Mouse (Mus musculus) lung, embryonic 14.5 days (tissue): Measurements from ENCODE around the gene Ubash3a. TPM values are rescaled to one million over a fixed set of nuclear protein-coding genes. Genes with fewer than 3 reads are reported as not detected.

Experiments used
- ATAC-seq: fragments of 200-750 bp; cut with Nextera tagmentation; 2 replicates; pipeline ENCODE4 v1.8.0; 2017; ENCODE audit warnings: mild to moderate bottlenecking, moderate TSS enrichment, moderate library complexity; ENCODE audit not compliant: insufficient read depth
- DNase-seq: peaks from one replicate; pipeline ENCODE4 v3.0.0-alpha.2; 2015
- H3K27ac ChIP-seq: fragments of 300-500 bp; sonication (generic); 2 replicates; pipeline ENCODE4 v1.5.1; 2014; ENCODE audit warnings: low read depth, mild to moderate bottlenecking, moderate library complexity
- H3K27me3 ChIP-seq: fragments of 300-500 bp; sonication (generic); 2 replicates; pipeline ENCODE4 v1.6.1; 2014; ENCODE audit warnings: low read length, control low read depth; ENCODE audit not compliant: insufficient read depth
- H3K36me3 ChIP-seq: fragments of 300-500 bp; sonication (generic); 2 replicates; pipeline ENCODE4 v1.6.1; 2014; ENCODE audit warnings: control low read depth; ENCODE audit not compliant: insufficient read depth
- H3K4me1 ChIP-seq: fragments of 300-500 bp; sonication (generic); 2 replicates; pipeline ENCODE4 v1.6.1; 2014; ENCODE audit warnings: antibody characterized with exemption, control low read depth; ENCODE audit not compliant: insufficient read depth
- H3K4me2 ChIP-seq: fragments of 300-500 bp; sonication (generic); 2 replicates; pipeline ENCODE4 v1.6.1; 2014; ENCODE audit warnings: mild to moderate bottlenecking
- H3K4me3 ChIP-seq: fragments of 300-500 bp; sonication (generic); 2 replicates; pipeline ENCODE4 v1.5.1; 2014; ENCODE audit warnings: low read depth, low read length
- H3K9ac ChIP-seq: fragments of 300-500 bp; sonication (generic); 2 replicates; pipeline ENCODE4 v1.6.1; 2014
- H3K9me3 ChIP-seq: fragments of 300-500 bp; sonication (generic); 2 replicates; pipeline ENCODE4 v1.6.1; 2016; ENCODE audit warnings: low read depth, low read length, control low read depth
- CTCF ChIP-seq: IDR thresholded peaks from 2 replicates; pipeline ENCODE4 v1.5.1; 2016; ENCODE audit warnings: antibody characterized with exemption, low read depth
- WGBS: fragments of 180-500 bp; shearing (Covaris S2); extraction: QIAGEN DNeasy Blood & Tissue Kit; methylation state at CpG from one replicate; pipeline ENCODE4 v1.1.7; 2014; 5-methylcytosine and 5-hydroxymethylcytosine counted together
- polyA plus RNA-seq: library from polyadenylated mRNA; unstranded; fragments of >200 nt; fragmentation: Nextera tagmentation; extraction: Ambion mirVana; gene quantifications from 2 replicates; pipeline ENCODE4 v1.2.1, GENCODE M21; 2014

Gene Ubash3a
- polyA plus RNA-seq, 1 experiment from 2014 or later, result 0.26 TPM

DNA sequence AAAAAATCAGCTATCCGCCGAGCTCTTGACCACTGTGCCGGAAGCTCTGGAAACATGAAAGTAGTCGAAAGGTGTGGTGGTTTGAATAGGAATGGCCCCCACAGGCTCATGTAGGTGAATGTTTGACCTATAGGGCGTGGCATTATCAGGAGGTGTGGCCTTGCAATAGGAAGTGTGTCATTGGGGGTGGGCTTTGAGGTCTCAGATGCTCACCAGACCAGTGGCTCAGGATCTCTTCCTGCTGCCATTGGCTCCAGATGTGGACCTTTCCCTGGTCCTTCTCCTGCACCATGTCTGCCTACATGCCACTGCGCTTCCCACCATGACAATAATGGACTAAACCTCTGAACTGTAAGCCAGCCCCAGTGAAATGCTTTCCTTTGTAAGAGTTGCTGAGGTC is 4.2 kb downstream of the Ubash3a start:
- no peak overlapping the region for H3K4me3 ChIP-seq
- no peaks in the 10 kb centered on the region for H3K36me3 ChIP-seq
- no peak overlapping the region for H3K4me2 ChIP-seq
- no peaks in the 10 kb centered on the region for H3K9me3 ChIP-seq
- H3K9ac ChIP-seq, result no peak overlapping the region
- no peak for ATAC-seq
- H3K27me3 ChIP-seq, result no peaks in the 10 kb centered on the region
- 84% methylated on average over 6 of the region's 6 CpGs for WGBS
- H3K4me1 ChIP-seq, result no peaks in the 10 kb centered on the region
- TF ChIP-seq CTCF, result no peak
- no peak for DNase-seq
- no peak overlapping the region for H3K27ac ChIP-seq

- Histone ChIP-seq H3K9ac (no peak overlapping the region), H3K4me2 (no peak overlapping the region), H3K27me3 (no peaks in the 10 kb centered on the region), H3K4me3 (no peak overlapping the region), H3K4me1 (no peaks in the 10 kb centered on the region), H3K36me3 (no peaks in the 10 kb centered on the region), H3K9me3 (no peaks in the 10 kb centered on the region), H3K27ac (no peak overlapping the region)
- DNase-seq (peak; percentile 22), ATAC-seq (no peak)
- 48% methylated on average over 5 of the region's 5 CpGs for WGBS
- TF ChIP-seq CTCF, result no peak
These were observed 8.6 kb downstream of the Ubash3a start for GRCm38 (mm10) chr17:31216068-31216955.

DNA sequence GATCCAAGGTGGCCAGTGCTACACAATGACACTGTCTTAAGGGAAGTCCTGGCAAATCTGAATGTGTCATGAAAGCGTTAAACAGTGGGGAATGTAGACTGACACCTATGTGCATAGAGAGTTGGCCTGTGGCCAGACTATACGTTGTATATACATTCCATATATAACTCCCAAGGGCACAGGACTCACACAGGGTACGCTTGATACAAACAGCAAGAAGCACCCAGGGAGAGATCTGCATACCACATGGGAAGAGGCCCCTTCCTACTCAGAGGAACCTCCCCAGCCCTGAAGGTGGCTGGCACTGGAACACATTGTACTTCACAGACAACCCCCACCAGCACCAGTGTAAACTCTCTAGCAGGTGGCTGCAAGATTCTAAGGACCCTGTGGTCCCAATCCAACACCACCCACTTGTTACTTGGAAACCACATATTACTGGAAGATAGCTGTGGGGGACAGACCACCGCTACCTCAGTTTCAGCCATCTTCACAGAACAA is 15.2 kb downstream of the Ubash3a start:
- DNase-seq (peak; percentile 60), ATAC-seq (peak; percentile 62; the same call in 1 of the 2 replicates)
- H3K4me2 ChIP-seq, result no peak overlapping the region
- peaks cover 11% of the 10 kb centered on the region; the same call in 1 of the 2 replicates for H3K4me1 ChIP-seq
- no peak for TF ChIP-seq CTCF
- H3K36me3 ChIP-seq, result no peaks in the 10 kb centered on the region
- H3K9ac ChIP-seq, result no peak overlapping the region
- no peak overlapping the region for H3K4me3 ChIP-seq
- H3K9me3 ChIP-seq, result no peaks in the 10 kb centered on the region
- H3K27ac ChIP-seq, result no peak overlapping the region
- WGBS, result 29% methylated on average over 4 of the region's 4 CpGs
- no peaks in the 10 kb centered on the region for H3K27me3 ChIP-seq

- no peak for ATAC-seq
- H3K9me3 ChIP-seq, result no peaks in the 10 kb centered on the region
- no peak overlapping the region for H3K4me3 ChIP-seq
- peak; percentile 44 for DNase-seq
- no peak overlapping the region for H3K27ac ChIP-seq
- H3K4me2 ChIP-seq, result no peak overlapping the region
- H3K27me3 ChIP-seq, result no peaks in the 10 kb centered on the region
- 57% methylated on average over 7 of the region's 7 CpGs for WGBS
- no peak overlapping the region for H3K9ac ChIP-seq
- peaks cover 11% of the 10 kb centered on the region; the same call in 1 of the 2 replicates for H3K4me1 ChIP-seq
- H3K36me3 ChIP-seq, result no peaks in the 10 kb centered on the region
- TF ChIP-seq CTCF, result no peak
These were observed 16.2 kb downstream of the Ubash3a start for GRCm38 (mm10) chr17:31223835-31224234.

DNA sequence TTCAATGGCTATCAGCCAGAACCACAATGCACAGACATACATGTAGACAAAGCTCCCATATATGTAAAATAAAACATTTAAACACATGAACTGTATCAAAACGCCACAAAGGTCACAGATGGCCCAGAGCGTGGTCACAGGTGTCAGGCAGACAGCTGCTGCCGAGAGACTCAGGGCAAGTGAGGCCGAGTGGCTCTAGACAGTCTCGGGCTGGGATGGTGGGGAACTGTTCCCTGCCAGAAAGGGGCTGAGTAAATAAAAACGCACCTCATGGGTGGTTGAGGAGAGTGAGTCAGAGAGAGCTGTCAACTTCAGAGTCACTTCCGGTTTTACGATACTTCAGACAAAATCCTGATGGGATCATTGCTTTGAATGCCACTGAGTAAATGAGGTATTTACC is 16.9 kb downstream of the Ubash3a start:
- no peak for TF ChIP-seq CTCF
- ATAC-seq, result no peak

GRCm38 (mm10) chr17:31226368-31226767 is 18.7 kb downstream of the Ubash3a start:
- Histone ChIP-seq H3K4me2 (no peak overlapping the region), H3K36me3 (no peaks in the 10 kb centered on the region), H3K4me1 (peaks cover 11% of the 10 kb centered on the region; the same call in 1 of the 2 replicates), H3K9ac (no peak overlapping the region), H3K27ac (no peak overlapping the region), H3K9me3 (no peaks in the 10 kb centered on the region), H3K4me3 (no peak overlapping the region), H3K27me3 (no peaks in the 10 kb centered on the region)
- 60% methylated on average over 3 of the region's 3 CpGs for WGBS
- TF ChIP-seq CTCF, result no peak
- ATAC-seq (no peak), DNase-seq (no peak)

More for the DNA sequence above, 16.9 kb downstream of the Ubash3a start:
- Histone ChIP-seq H3K4me1 (peaks cover 11% of the 10 kb centered on the region; the same call in 1 of the 2 replicates), H3K9me3 (no peaks in the 10 kb centered on the region), H3K9ac (no peak overlapping the region), H3K36me3 (no peaks in the 10 kb centered on the region), H3K4me3 (no peak overlapping the region), H3K27ac (no peak overlapping the region), H3K4me2 (no peak overlapping the region), H3K27me3 (no peaks in the 10 kb centered on the region)
- 66% methylated on average over 8 of the region's 8 CpGs for whole genome bisulfite sequencing
- no peak for DNase-seq

DNA sequence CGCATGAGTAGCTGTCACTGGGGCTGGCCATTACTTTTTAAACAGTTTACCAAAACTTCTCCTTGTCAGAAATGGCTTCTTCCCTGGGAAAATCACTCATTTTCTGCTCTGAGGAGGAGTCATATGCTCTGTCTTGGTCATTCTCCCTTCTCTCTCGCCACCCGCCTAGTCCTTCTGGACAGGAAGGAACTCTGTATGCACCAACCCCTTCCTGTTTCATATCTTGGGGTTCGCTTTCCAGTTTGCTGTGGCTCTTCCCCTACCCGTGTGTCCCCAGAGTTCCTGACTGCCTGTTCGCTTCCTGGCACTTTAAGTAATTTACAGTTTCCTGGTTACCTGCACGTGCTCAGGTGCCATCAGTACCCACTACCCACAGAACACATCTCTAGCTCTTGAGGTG is 19.3 kb downstream of the Ubash3a start:
- ATAC-seq (no peak), DNase-seq (no peak)
- Histone ChIP-seq H3K4me2 (no peak overlapping the region), H3K9me3 (no peaks in the 10 kb centered on the region), H3K27me3 (no peaks in the 10 kb centered on the region), H3K4me1 (peaks cover 11% of the 10 kb centered on the region; the same call in 1 of the 2 replicates), H3K4me3 (no peak overlapping the region), H3K9ac (no peak overlapping the region), H3K27ac (no peak overlapping the region), H3K36me3 (no peaks in the 10 kb centered on the region)
- 68% methylated on average over 7 of the region's 7 CpGs for WGBS
- no peak for TF ChIP-seq CTCF
